Mouse (Mus musculus) cortical plate, adult 2 months (tissue): ENCODE data around the gene Jhy.

Source experiments
- CTCF ChIP-seq: fragments of 200-500 bp; IDR thresholded peaks from 2 replicates; pipeline ENCODE4 v1.5.1; 2011; ENCODE audit warnings: mild to moderate bottlenecking, control low read depth, low read length; ENCODE audit not compliant: insufficient read depth; ENCODE audit errors: extremely low read depth
- POLR2A ChIP-seq: fragments of 200-500 bp; IDR thresholded peaks from 2 replicates; pipeline ENCODE4 v1.6.1; 2011; ENCODE audit warnings: mild to moderate bottlenecking, low read length, control low read depth; ENCODE audit not compliant: insufficient read depth; ENCODE audit errors: extremely low read depth

DNA sequence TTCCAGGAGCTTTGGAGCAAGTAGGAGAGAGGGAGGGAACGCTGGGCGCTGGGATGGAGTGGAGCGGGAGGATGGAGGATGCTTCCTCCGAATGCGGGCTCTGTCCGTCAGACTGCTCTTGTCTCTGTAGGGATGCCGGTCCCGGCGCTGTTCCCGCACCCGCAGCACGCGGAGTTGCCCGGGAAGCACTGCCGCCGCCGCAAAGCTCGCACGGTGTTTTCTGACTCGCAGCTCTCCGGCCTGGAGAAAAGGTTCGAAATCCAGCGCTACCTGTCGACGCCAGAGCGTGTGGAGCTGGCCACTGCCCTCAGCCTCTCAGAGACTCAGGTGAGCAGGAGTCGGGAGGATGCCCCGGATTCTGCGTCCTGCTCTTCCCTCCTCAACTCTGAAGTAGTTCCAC is 87.8 kb downstream of the Jhy start:
- no peak for TF ChIP-seq CTCF
- no peak for TF ChIP-seq POLR2A
